Mouse (Mus musculus) liver, embryonic 16.5 days (tissue): ENCODE measurements around the gene Sprn. TPM values are rescaled to one million over a fixed set of nuclear protein-coding genes. Genes with fewer than 3 reads are reported as not detected.
"Not testable (repeated sequence)": the region's sequence is repeated elsewhere in the genome, so short reads cannot be mapped to it uniquely, and the experiment has no call there.

Experiments used
- ATAC-seq: fragments of 200-750 bp; cut with Nextera tagmentation; 2 replicates; pipeline ENCODE4 v1.8.0; 2017; ENCODE audit warnings: low read depth, mild to moderate bottlenecking, moderate number of reproducible peaks, moderate library complexity
- H3K27ac ChIP-seq: fragments of 300-500 bp; sonication (generic); 2 replicates; pipeline ENCODE4 v1.5.1; 2014; ENCODE audit warnings: mild to moderate bottlenecking, low read length
- H3K27me3 ChIP-seq: fragments of 300-500 bp; sonication (generic); 2 replicates; pipeline ENCODE4 v1.6.1; 2014; ENCODE audit warnings: low read depth, low read length, mixed read lengths; ENCODE audit not compliant: control insufficient read depth, insufficient read depth
- H3K36me3 ChIP-seq: fragments of 300-500 bp; sonication (generic); 2 replicates; pipeline ENCODE4 v1.6.1; 2014; ENCODE audit warnings: mild to moderate bottlenecking; ENCODE audit not compliant: control insufficient read depth, insufficient read depth
- H3K4me1 ChIP-seq: fragments of 300-500 bp; sonication (generic); 2 replicates; pipeline ENCODE4 v1.6.1; 2014; ENCODE audit warnings: low read depth, low read length, mixed read lengths; ENCODE audit not compliant: control insufficient read depth
- H3K4me2 ChIP-seq: fragments of 300-500 bp; sonication (generic); 2 replicates; pipeline ENCODE4 v1.6.1; 2014; ENCODE audit warnings: low read depth, low read length, mixed read lengths
- H3K4me3 ChIP-seq: fragments of 300-500 bp; sonication (generic); 2 replicates; pipeline ENCODE4 v1.5.1; 2014; ENCODE audit warnings: low read depth, mild to moderate bottlenecking, low read length
- H3K9ac ChIP-seq: fragments of 300-500 bp; sonication (generic); 2 replicates; pipeline ENCODE4 v1.6.1; 2014; ENCODE audit warnings: low read depth, low read length
- H3K9me3 ChIP-seq: fragments of 300-500 bp; sonication (generic); replicated peaks from 2 replicates; pipeline ENCODE4 v1.6.1; 2016; ENCODE audit warnings: low read length; ENCODE audit not compliant: control insufficient read depth
- WGBS: fragments of 180-500 bp; shearing (Covaris S2); extraction: QIAGEN DNeasy Blood & Tissue Kit; methylation state at CpG from one replicate; pipeline ENCODE4 v1.1.7; 2014; ENCODE audit not compliant: insufficient replicate concordance; 5-methylcytosine and 5-hydroxymethylcytosine counted together
- polyA plus RNA-seq: library from polyadenylated mRNA; unstranded; fragments of >200 nt; fragmentation: Nextera tagmentation; extraction: Ambion mirVana; gene quantifications from 2 replicates; pipeline ENCODE4 v1.2.1, GENCODE M21; 2015

Sprn gene
- polyA plus RNA-seq, 1 experiment from 2014 or later, result not detected

DNA sequence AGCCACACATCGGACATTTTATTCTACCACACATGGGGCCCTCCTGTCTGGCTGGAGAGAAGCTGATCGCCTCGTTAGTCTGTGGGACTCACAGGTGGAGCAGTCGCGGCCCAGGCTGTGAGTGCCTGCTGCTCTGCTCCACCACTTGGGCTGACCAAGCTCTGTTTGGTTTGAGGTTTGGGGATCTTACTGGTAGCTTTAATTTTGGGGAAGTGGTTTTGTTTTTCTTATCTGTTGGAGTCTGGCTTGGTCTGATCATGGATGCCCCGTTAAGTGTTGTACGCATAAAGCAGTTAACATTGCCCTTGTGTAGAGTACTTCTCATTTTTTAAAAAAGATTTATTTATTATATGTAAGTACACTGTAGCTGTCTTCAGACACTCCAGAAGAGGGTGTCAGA lies 20.6 kb downstream of the Sprn start:
- not testable (repeated sequence) for ATAC-seq, H3K36me3 ChIP-seq, H3K4me3 ChIP-seq, H3K4me1 ChIP-seq, H3K9ac ChIP-seq, H3K4me2 ChIP-seq, H3K27ac ChIP-seq, H3K27me3 ChIP-seq, H3K9me3 ChIP-seq
- 24% methylated on average over 5 of the region's 7 CpGs for WGBS

DNA sequence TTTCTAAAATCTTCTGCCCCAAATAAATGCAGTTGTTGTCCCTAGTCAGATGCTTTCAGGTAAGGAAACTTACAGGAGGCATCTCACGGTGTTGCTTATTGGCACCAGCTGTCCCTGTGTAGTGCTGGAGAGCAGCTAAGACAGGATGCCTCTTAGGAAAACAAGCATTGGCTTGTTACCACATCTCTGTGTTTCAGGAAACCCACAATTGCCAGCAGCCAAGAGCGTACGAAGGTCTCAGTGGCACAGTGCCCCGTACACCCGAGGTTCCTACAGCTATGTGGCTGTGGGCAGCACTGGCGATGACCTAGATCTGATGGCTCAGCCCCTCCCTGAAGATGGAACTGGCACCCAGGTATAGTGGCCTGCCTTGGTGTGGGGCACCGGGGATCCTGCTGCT lies 22.5 kb downstream of the Sprn start:
- not testable (repeated sequence) for H3K4me1 ChIP-seq, H3K36me3 ChIP-seq, H3K27me3 ChIP-seq, H3K4me3 ChIP-seq, H3K27ac ChIP-seq, H3K9me3 ChIP-seq, H3K4me2 ChIP-seq, H3K9ac ChIP-seq, ATAC-seq
- WGBS, result 63% methylated on average over 7 of the region's 7 CpGs

- WGBS, result 29% methylated on average over 2 of the region's 2 CpGs
- H3K36me3 ChIP-seq, result no peaks in the 10 kb centered on the region
- peaks cover 9% of the 10 kb centered on the region for H3K4me1 ChIP-seq
- no peak overlapping the region for H3K9ac ChIP-seq
- H3K27me3 ChIP-seq, result no peaks in the 10 kb centered on the region
- H3K9me3 ChIP-seq, result no peaks in the 10 kb centered on the region
- H3K27ac ChIP-seq, result no peak overlapping the region
- ATAC-seq, result no peak
- H3K4me2 ChIP-seq, result no peak overlapping the region
- no peak overlapping the region for H3K4me3 ChIP-seq
These were observed 26.8 kb downstream of the Sprn start for GRCm38 (mm10) chr7:140127911-140128310.

DNA sequence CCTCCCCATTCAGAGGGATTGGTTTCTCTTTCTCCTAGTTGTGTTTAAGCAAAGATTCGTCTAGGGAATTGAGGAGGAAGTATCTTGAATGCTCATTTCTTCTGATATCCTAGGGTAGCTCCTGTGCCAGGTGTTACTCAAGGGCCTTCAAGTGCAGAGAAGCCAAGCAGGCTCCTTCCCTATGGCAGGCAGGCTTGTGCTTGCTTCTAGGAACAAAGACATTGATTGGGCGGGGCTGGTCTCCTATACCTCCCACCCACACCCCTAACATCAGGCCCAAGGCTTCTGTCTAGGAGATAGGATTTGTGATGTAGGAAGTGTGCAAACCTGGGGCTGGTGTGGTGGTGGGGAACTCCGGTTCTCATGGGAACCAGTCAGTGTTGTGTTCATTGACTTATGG lies 27.7 kb downstream of the Sprn start:
- no peaks in the 10 kb centered on the region for H3K36me3 ChIP-seq
- H3K27me3 ChIP-seq, result no peaks in the 10 kb centered on the region
- H3K27ac ChIP-seq, result no peak overlapping the region
- ATAC-seq, result no peak
- 51% methylated on average over 3 of the region's 3 CpGs for WGBS
- H3K9ac ChIP-seq, result no peak overlapping the region
- no peak overlapping the region for H3K4me2 ChIP-seq
- H3K4me1 ChIP-seq, result peaks cover 9% of the 10 kb centered on the region
- no peak overlapping the region for H3K4me3 ChIP-seq
- H3K9me3 ChIP-seq, result no peaks in the 10 kb centered on the region

DNA sequence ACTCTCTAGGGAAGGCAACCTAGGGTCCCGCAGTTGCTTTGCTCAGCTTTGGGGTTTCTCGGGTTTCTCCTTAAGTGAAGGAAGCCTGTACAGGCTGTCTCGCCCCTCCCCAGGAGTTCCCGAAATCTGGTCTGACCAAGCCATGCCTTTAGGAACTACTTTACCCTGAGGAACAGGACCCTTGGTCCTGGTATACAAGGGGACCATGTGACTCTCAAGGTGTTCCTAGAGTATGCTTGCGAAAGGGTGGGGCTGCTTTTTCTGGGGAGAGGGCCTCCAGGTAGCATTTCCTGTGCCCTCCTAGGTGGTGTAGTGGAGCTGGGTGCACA lies 28.7 kb downstream of the Sprn start:
- H3K36me3 ChIP-seq, result no peaks in the 10 kb centered on the region
- ATAC-seq, result no peak
- H3K27ac ChIP-seq, result no peak overlapping the region
- no peaks in the 10 kb centered on the region for H3K9me3 ChIP-seq
- peak overlapping the region; percentile 97 for H3K4me2 ChIP-seq
- 6% methylated on average over 5 of the region's 5 CpGs for WGBS
- H3K27me3 ChIP-seq, result no peaks in the 10 kb centered on the region
- H3K4me3 ChIP-seq, result peak overlapping the region; percentile 78
- peak overlapping the region; percentile 81 for H3K9ac ChIP-seq
- peaks cover 9% of the 10 kb centered on the region for H3K4me1 ChIP-seq

- no peaks in the 10 kb centered on the region for H3K9me3 ChIP-seq
- no peaks in the 10 kb centered on the region for H3K36me3 ChIP-seq
- H3K27ac ChIP-seq, result no peak overlapping the region
- no peaks in the 10 kb centered on the region for H3K27me3 ChIP-seq
- WGBS, result 1% methylated on average over 40 of the region's 40 CpGs
- peak overlapping the region; percentile 78 for H3K4me3 ChIP-seq
- H3K4me2 ChIP-seq, result peak overlapping the region; percentile 97
- H3K9ac ChIP-seq, result peak overlapping the region; percentile 81
- H3K4me1 ChIP-seq, result peaks cover 9% of the 10 kb centered on the region
- peak; percentile 99 for ATAC-seq
These were observed 29.2 kb downstream of the Sprn start for GRCm38 (mm10) chr7:140125278-140126021.

DNA sequence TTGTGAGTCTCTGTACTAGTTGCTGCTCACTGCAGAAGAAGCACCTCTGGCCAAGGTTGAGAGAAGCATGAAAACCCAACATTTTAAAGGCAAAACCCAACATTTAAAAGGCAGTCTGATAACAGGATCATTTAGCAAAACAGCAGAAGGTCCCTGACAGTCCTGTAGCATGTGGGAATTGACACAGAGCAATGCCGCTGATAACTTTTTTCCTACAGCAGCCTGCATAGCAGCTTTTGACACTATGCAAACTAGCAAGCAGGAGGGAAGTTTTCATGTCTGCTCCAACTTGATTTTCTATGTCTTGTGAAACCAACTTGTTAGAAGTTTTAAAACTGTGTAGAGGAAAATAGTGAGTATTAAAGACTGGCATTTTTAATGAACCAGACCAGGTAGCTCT lies 30.3 kb downstream of the Sprn start:
- 81% methylated on average over 1 of the region's 1 CpGs for WGBS
- no peaks in the 10 kb centered on the region for H3K36me3 ChIP-seq
- H3K4me3 ChIP-seq, result no peak overlapping the region

GRCm38 (mm10) chr7:140122765-140123164 lies 31.9 kb downstream of the Sprn start:
- H3K4me3 ChIP-seq, result no peak overlapping the region
- no peaks in the 10 kb centered on the region for H3K36me3 ChIP-seq
- H3K27me3 ChIP-seq, result no peaks in the 10 kb centered on the region
- no peaks in the 10 kb centered on the region for H3K9me3 ChIP-seq
- no peak overlapping the region for H3K27ac ChIP-seq
- H3K4me2 ChIP-seq, result no peak overlapping the region
- H3K4me1 ChIP-seq, result peaks cover 9% of the 10 kb centered on the region
- no peak overlapping the region for H3K9ac ChIP-seq
- ATAC-seq, result no peak
- WGBS, result 15% methylated on average over 4 of the region's 4 CpGs

More for the DNA sequence above, 30.3 kb downstream of the Sprn start:
- Histone ChIP-seq H3K27me3 (no peaks in the 10 kb centered on the region), H3K9me3 (no peaks in the 10 kb centered on the region), H3K9ac (no peak overlapping the region), H3K4me2 (no peak overlapping the region), H3K4me1 (peaks cover 9% of the 10 kb centered on the region), H3K27ac (no peak overlapping the region; the same call in 1 of the 2 replicates)
- ATAC-seq, result no peak

GRCm38 (mm10) chr7:140121338-140121910 lies 33.3 kb downstream of the Sprn start:
- no peak for ATAC-seq
- WGBS, result 56% methylated on average over 13 of the region's 13 CpGs
- no peaks in the 10 kb centered on the region for H3K9me3 ChIP-seq

More at GRCm38 (mm10) chr7:140121338-140121910, 33.3 kb downstream of the Sprn start:
- H3K9ac ChIP-seq, result no peak overlapping the region
- H3K36me3 ChIP-seq, result no peaks in the 10 kb centered on the region
- no peak overlapping the region for H3K4me3 ChIP-seq
- H3K27me3 ChIP-seq, result no peaks in the 10 kb centered on the region
- H3K4me1 ChIP-seq, result peaks cover 17% of the 10 kb centered on the region
- no peak overlapping the region for H3K27ac ChIP-seq
- no peak overlapping the region for H3K4me2 ChIP-seq
